Mouse (Mus musculus): ENCODE data around the gene Memo1.

Memo1 gene

DNA sequence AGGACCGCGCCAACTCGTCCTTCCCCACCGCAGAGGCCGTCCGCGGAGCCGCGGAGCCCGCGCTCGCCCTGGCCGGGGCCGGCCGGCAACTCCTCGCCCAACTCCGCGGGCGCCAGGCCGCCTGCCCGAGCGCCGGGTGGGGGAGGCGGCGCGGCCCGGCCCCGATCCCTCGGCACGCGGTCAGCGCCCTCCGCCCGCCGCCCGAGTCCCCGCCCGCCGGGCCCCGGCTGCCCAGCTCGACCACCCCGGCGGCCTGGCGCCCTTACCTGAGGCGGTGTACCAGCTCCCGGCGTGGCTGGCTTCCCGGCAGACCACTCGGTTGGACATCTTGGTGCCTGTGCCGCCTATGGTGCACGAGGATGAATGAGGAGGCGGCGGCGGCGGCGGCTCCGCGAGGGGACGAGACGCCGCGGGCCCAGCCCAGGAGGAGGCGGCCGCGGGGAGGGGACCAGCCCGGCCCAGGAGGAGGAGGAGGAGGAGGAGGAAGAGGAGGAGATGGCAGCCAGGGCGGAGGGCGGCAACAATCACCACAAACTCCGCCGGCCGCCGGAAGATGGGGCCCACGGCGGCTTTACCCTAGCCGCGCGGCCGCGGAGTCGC, 795 bp downstream of the Memo1 start:
- peak; percentile 88 for DNase-seq (ENCODE audit: low spot score in 2 of 2)

DNA sequence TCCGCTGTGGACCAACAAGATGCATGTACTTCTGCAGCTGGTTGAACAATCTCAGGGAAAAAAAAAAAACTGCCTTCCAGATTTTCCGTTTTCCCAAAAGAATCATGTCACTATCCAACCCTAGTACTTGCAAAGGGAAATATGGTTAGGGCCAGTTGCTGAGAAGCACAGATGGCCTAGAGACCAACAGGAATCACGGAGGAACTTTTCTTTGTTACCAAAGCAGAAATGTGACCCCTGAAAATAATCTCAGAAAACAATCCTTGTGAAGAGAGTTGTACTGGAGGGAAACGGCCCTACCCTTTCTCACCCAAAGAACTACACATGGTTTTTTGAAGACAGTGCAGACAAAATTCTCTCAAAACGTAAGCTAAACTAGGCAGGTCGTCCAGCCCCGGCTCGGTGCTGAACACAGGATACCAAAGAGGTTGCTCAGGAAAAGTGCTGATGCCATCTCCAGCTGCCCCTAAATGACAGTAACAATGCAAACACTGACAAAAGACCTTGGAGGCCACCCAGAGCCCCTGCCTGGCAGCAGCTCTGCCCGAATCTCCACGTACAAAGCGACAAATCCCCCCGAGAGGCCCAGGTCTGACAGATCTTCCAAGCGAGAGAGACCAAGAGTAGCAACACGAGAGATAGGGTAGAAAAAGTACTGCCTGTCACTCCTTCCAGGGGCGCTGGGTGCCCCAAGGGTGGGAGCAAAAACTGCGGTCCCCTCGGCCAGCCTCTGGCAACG, 1.5 kb downstream of the Memo1 start:
- peak; percentile 51 to 63 for DNase-seq (ENCODE audit: low spot score in 2 of 2)

DNA sequence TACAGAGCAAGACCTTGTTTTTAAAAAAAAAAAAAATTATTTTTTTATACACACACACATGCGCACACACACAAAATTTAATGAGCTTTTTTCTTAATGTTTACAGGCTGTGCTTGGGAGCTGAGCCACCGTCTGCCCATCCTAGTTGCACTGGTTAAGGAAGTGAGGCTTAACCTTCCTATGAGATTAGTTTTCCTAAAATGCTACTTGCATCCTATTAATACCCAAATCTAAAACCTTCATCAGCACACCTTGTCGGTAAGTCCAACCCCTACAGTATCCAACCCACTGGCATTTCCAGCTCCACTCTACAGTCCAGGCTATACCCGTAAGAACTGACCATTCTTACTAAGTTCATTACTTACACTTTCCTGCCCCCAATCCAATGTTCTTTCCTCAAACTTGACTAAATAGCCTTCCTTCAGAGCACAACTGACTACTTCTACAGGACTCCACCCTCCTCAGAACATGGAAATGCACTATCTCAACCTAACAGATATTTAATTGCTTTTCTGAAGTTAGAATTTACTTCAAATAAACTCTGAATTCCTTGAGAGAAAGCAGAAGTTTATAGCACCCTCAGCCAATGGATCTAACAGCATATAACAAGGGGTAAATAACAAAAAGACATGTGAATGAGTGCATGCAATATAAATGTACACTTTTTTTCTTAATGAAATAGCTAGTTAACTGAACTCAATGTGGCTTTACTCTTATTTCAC, 3.5 kb downstream of the Memo1 start:
- DNase-seq (ENCODE audit: low spot score in 2 of 2): no peak

DNA sequence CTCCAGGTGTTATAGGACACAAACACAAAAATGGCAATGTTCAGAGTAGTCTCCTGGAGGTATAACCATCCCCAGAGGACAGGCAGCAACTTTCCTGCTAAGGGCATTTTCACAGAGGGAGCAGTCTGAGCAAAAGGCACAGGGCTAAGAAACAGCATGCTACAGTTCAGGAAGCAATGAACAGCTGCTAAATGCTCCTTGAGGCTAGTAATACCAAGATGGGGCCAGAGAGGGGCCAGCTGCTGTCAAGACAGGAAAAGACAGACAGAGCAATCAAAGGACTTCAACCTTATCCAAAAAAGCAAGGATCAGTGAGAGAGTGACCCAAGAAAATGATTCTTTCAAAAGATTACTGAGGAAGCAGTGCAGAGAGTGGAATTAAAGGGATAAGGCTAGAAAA, 4.5 kb downstream of the Memo1 start:
- DNase-seq (ENCODE audit: low spot score in 2 of 2): no peak

- DNase-seq (ENCODE audit: low spot score in 2 of 2): no peak
Measured at GRCm38 (mm10) chr17:74290198-74290597, 5.1 kb downstream of the Memo1 start.

- no peak for DNase-seq (ENCODE audit: low spot score in 2 of 2)
Measured at GRCm38 (mm10) chr17:74288626-74289025, 6.7 kb downstream of the Memo1 start.

DNA sequence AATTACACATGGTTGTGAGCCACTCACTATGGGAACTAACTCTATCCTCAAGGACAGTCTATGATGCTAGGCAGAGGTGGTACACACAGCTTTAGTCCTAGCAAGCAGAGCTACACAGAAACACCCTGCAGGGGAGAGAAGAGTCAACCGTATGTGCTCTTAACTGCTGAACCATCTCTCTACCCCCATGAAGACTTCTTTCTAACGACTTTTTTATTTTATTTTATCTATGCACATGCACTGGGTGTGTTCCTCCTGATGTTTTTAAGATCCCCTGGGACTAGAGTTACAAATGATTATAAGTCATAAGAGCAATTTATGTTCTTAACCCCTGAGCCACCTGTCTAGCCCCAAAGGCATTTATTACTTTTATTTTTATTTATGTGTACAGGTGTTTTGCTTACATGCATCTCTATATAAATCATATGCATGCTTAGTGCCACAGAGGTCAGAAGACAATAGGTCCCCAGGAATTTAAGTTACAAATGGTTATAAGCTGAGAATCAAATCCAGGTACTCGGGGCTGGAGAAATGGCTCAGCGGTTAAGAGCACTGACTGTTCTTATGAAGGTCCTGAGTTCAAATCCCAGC, 9.1 kb downstream of the Memo1 start:
- no peak for DNase-seq (ENCODE audit: low spot score in 2 of 2)

DNA sequence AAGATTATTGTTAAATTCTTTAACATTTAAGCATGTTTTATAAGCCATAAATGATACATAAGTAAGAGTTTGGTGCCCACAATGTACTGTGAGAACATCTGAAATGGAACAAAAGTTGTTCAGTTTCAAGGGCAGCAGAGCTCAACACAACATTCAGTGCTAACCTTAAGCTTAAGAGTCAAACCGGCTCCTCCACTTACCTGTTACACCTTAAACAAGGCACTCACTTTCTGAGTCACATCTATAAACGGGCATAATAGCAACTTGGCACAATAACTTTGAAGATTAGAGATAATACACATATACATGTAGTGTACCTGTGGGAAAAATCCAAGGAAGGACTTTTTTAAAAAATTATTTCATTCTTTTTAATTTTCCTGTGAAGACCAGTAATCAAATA, 9.6 kb downstream of the Memo1 start:
- DNase-seq (ENCODE audit: low spot score in 2 of 2): no peak

GRCm38 (mm10) chr17:74284397-74285115, 10.8 kb downstream of the Memo1 start:
- DNase-seq (ENCODE audit: low spot score in 2 of 2): no peak

DNA sequence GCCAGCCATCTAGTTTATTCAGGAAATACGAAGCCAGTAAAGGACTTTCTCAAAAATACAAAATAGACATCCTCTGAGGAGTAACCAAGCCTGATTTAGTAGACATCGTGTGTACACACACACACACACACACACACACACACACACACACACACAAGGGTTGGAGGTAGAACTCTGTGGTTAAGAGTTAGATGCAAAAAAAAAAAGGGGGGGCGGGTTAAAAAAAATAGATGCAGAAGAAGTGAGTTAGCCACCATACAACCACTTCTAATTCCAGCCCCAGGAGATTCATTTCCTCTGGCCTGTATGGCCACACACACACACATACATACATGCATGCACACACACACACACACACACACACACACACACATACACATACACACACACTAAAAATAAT, 13.3 kb downstream of the Memo1 start:
- no peak for DNase-seq (ENCODE audit: low spot score in 2 of 2)

DNA sequence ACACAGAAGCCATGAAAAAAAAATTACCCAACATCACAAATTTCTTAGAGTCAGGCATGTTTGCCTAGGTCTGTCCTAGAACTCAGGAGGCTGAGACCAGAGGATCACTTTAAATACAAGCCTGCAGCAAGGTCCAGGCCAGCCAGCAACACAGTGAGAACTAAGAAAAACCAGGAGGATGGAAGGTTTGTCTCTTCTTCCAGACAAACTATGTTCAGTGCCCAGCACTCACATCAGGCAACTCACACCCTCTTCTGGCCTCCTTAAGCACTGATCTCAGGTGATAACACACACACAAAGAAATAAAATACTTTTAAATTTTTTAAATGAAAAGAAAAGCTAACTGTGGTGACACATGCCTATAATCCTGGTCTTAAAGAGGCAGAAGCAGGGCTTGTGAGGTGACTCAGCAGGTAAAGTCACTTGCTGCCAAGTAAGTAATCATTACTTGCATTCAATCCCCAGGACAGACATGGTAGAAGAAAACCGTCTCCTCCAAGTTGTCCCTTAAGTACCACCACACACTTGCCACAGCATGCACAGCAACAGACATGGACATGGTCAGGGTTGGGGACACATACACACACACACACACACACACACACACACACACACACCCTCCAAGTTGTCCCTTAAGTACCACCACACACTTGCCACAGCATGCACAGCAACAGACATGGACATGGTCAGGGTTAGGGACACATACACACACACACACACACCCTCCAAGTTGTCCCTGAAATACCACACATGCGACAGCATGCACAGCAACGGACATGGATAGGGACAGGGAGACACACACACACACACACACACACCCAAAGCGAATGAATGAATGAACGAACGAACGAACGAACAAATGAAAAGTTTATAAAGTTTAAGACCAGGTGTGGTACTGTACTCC, 16.1 kb downstream of the Memo1 start:
- DNase-seq (ENCODE audit: low spot score in 2 of 2): no peak

- DNase-seq (ENCODE audit: low spot score in 2 of 2): no peak
Measured at GRCm38 (mm10) chr17:74274471-74274870, 20.9 kb downstream of the Memo1 start.

DNA sequence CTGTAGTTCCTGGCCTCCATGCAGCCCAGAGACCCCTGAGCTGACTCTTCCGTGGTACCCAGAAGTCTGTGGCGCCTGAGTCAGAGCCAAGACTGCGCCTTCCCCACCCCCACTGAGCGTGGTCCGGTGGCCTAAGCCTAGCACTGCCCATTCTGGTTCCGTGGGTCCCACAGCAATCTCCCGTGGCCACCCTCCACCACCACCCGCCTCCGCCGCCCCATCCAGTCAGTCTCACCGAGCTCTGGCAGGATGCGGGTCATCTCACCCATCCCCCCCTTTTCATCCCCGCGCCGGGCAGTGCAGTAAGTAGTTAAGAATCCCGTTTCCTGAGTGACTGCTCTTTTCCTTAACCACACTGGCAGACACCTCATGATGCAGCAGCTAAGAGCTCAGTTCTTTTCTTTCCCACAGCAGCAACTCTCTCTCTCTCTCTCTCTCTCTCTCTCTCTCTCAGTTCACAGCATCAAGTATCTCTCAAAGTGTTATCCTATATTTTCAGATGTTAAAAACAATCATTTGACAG, 22.6 kb downstream of the Memo1 start:
- DNase-seq (ENCODE audit: low spot score in 2 of 2): no peak

GRCm38 (mm10) chr17:74271541-74272268, 23.6 kb downstream of the Memo1 start:
- DNase-seq (ENCODE audit: low spot score in 2 of 2): no peak

- no peak for DNase-seq (ENCODE audit: low spot score in 2 of 2)
Measured at GRCm38 (mm10) chr17:74270205-74270604, 25.1 kb downstream of the Memo1 start.

DNA sequence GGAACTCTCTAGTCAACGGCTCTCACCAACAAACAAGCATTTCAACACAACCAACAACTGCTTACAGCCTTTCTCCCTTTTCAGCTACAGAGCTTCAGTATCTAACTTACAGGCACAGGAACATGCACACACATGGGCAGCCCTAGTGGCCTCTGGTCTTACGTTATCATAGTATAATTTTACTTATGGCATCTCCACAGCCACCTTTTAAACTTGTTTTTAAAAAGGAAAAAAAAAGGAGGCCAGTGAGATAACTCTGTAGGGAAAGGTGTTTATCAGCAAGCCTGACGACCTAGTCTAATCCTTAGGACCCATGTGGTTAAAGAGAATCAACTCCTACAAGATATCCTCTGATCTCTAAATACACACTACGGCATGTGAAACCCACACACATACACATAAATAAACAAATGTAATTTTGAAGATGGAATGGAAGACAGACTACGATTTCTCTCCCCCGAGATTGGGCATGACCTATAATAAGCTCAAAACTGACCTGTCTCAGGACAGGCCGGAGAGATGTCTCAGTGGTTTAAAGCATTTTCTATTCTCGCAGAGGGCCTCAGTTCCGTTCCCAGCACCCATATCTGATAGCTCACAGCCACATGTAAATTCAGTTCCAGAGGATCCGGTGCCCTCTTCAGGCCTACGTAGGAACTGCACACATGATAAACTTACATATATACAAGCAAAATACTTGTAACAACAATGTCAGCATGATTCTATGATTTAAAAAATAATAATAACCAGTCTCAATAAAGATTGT, 27.7 kb downstream of the Memo1 start:
- no peak for DNase-seq (ENCODE audit: low spot score in 2 of 2)

GRCm38 (mm10) chr17:74265636-74266035, 29.7 kb downstream of the Memo1 start:
- DNase-seq (ENCODE audit: low spot score in 2 of 2): no peak

GRCm38 (mm10) chr17:74265156-74265505, 30.2 kb downstream of the Memo1 start:
- DNase-seq (ENCODE audit: low spot score in 2 of 2): no peak
